8 mouse cellular contexts compared by ENCODE assay signal in the genomic region with DNA sequence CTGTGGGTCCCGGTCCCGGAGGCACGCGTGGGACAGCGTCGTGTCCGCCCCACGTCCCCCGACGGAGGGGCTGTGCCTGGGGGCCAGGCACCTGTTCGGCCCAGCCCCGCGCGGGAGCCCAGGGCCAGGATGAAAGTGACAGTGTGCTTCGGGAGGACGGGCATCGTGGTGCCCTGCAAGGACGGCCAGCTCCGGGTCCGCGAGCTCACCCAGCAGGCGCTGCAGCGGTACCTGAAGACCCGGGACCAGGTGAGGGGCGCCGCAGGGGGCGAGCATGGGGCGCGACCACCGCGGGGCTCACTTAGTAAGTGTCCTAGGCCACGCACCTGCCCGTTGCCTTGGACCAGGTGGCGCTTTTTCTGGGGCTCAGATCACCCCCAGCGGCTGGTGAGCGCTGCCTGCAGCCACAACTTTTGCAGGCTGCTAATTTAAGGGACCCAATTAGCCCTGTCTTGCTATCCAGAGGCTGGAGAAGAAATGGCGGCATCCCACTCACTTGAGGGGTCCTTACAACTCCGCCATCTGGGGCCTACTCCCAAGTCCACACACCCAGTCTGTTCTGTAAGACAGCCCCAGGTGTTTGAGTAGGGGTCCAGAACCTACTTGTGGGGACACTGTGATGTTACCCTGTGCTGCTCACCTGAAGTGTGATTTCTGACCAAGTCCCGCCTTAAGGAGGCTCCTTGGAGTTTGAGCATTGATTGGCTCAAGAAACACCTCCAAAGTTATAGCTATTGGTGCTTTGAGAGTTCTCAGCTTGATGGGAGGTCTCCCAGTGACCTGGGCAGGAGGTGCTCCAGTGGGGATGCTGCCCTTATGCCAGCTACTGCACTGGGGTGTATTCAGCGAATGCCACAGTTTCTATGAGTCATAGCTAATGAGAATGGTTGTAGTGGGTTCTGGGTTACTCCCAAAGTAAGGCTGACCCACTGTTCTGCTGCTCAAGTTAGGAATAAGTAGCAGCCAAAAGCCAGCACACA. TPM values are rescaled to one million over a fixed set of nuclear protein-coding genes. Genes with fewer than 3 reads are reported as not detected.
DNase-seq lines count a peak whose midpoint lies in the region; ATAC-seq lines count a peak whose summit lies in the region.

No protein-coding gene starts in this region.

- no peaks in the 10 kb centered on the region for H3K36me3 ChIP-seq in heart, embryonic 13.5 days
- no peaks in the 10 kb centered on the region for H3K36me3 ChIP-seq in kidney, embryonic 15.5 days
- no peaks in the 10 kb centered on the region for H3K36me3 ChIP-seq in stomach, embryonic 14.5 days (ENCODE audit: control insufficient read depth, insufficient read depth, low read length)

- H3K4me3 ChIP-seq in heart, embryonic 13.5 days = peak overlapping the region; percentile 96
- H3K4me3 ChIP-seq in kidney, embryonic 15.5 days (replicated peaks) = peak overlapping the region; percentile 74
- H3K4me3 ChIP-seq in stomach, embryonic 14.5 days (ENCODE audit: low read depth, low read length) = peak overlapping the region; percentile 95

- H3K27ac ChIP-seq in heart, embryonic 13.5 days (replicated peaks) = peak overlapping the region; percentile 66
- H3K27ac ChIP-seq in kidney, embryonic 15.5 days = peak overlapping the region; percentile 76
- H3K27ac ChIP-seq in stomach, embryonic 14.5 days (ENCODE audit: low read length) = peak overlapping the region; percentile 81

- H3K4me2 ChIP-seq in heart, embryonic 13.5 days = peak overlapping the region; percentile 86
- H3K4me2 ChIP-seq in kidney, embryonic 15.5 days = peak overlapping the region; percentile 90
- H3K4me2 ChIP-seq in stomach, embryonic 14.5 days (replicated peaks; ENCODE audit: low read depth, low read length) = peak overlapping the region; percentile 88

- peaks cover 19% of the 10 kb centered on the region for H3K4me1 ChIP-seq in heart, embryonic 13.5 days
- peaks cover 22% of the 10 kb centered on the region for H3K4me1 ChIP-seq in kidney, embryonic 15.5 days
- H3K4me1 ChIP-seq in stomach, embryonic 14.5 days (ENCODE audit: control insufficient read depth, insufficient read depth, low read length) = peaks cover 4% of the 10 kb centered on the region; the same call in 1 of the 2 replicates

- DNase-seq in thymus, postnatal 14 days = peak; percentile 10
- DNase-seq in thymus, postnatal 10 days (ENCODE audit: low spot score in 2 of 2) = no peak
- DNase-seq in embryo, embryonic 11 days = peak; percentile 45
- peak; percentile 19 for DNase-seq in lung, postnatal 10 days

- H3K27me3 ChIP-seq in heart, embryonic 13.5 days (replicated peaks) = no peaks in the 10 kb centered on the region
- peaks cover 6% of the 10 kb centered on the region; the same call in 1 of the 2 replicates for H3K27me3 ChIP-seq in kidney, embryonic 15.5 days
- no peaks in the 10 kb centered on the region for H3K27me3 ChIP-seq in stomach, embryonic 14.5 days (ENCODE audit: control insufficient read depth, insufficient read depth, low read length)

- peak overlapping the region; percentile 96 for H3K9ac ChIP-seq in heart, embryonic 13.5 days
- H3K9ac ChIP-seq in kidney, embryonic 15.5 days = peak overlapping the region; percentile 90
- peak overlapping the region; percentile 95 for H3K9ac ChIP-seq in stomach, embryonic 14.5 days (replicated peaks; ENCODE audit: low read depth, low read length)

- no peak; the same call in 1 of the 2 replicates for ATAC-seq in heart, embryonic 13.5 days (ENCODE audit: extremely low read depth, insufficient number of reproducible peaks, low FRiP score, low TSS enrichment)
- ATAC-seq in kidney, embryonic 15.5 days (replicated peaks; ENCODE audit: low FRiP score) = peak; percentile 74
- peak; percentile 42 for ATAC-seq in stomach, embryonic 14.5 days (ENCODE audit: insufficient number of reproducible peaks, insufficient read depth, low FRiP score, low read depth)
- ATAC-seq in erythroid progenitor cell, adult 5-6 weeks (replicated peaks; ENCODE audit: low FRiP score, poor library complexity, severe bottlenecking) = no peak

- WGBS in heart, embryonic 13.5 days = 3% methylated on average over 40 of the region's 40 CpGs
- 3% methylated on average over 36 of the region's 40 CpGs for WGBS in kidney, embryonic 15.5 days
- WGBS in stomach, embryonic 14.5 days = 4% methylated on average over 40 of the region's 40 CpGs

- H3K9me3 ChIP-seq in heart, embryonic 13.5 days = no peaks in the 10 kb centered on the region
- H3K9me3 ChIP-seq in kidney, embryonic 15.5 days (replicated peaks) = no peaks in the 10 kb centered on the region
- no peaks in the 10 kb centered on the region for H3K9me3 ChIP-seq in stomach, embryonic 14.5 days (ENCODE audit: control insufficient read depth, low read depth, low read length)

RNA-seq across cellular contexts. Expression of a gene that starts 0.8 kb away (rescaled TPM):
- 11.8 and 12.2 TPM in 2 replicates for polyA plus RNA-seq in heart, embryonic 13.5 days (2015; fragmentation: Nextera tagmentation; extraction: Ambion mirVana)
- 20.0 and 20.4 TPM in 2 replicates for polyA plus RNA-seq in kidney, embryonic 15.5 days (2015; fragmentation: Nextera tagmentation; extraction: Ambion mirVana)
- 35.5 and 36.3 TPM in 2 replicates for polyA plus RNA-seq in stomach, embryonic 14.5 days (2014; fragmentation: Nextera tagmentation; extraction: Ambion mirVana)
- total RNA-seq in erythroid progenitor cell, adult 5-6 weeks (2015; ENCODE audit: low replicate concordance) = 1.3 TPM in 1 of 2 replicates, not detected in the other
- 0.26 TPM in 1 of 2 replicates, not detected in the other for total RNA-seq in erythroid progenitor cell, adult 5-6 weeks (2017; ENCODE audit: low replicate concordance)

Comparison
In these comparisons a context has a peak if more than half of its experiments do, and no peak if none do; other contexts are left out.
1. DNase-seq: peak in thymus, postnatal 14 days (single experiment), embryo, embryonic 11 days (single experiment) and lung, postnatal 10 days (single experiment); none in thymus, postnatal 10 days (0 of 2).
2. ATAC-seq: peak in kidney, embryonic 15.5 days (single experiment) and stomach, embryonic 14.5 days (single experiment); none in heart, embryonic 13.5 days (single experiment) and erythroid progenitor cell, adult 5-6 weeks (single experiment).
3. Peak in every context shown above with its lines, with median percentiles within 50 percentile points of each other: H3K27ac ChIP-seq, H3K4me2 ChIP-seq, H3K4me3 ChIP-seq and H3K9ac ChIP-seq.